Mouse (Mus musculus) T-helper 2 cell (primary cell): ENCODE data around the gene Gja6.

ENCODE experiments used
- in situ Hi-C: fragments of 300-600 bp; cut with MboI, MseI; formaldehyde crosslinking; loops from one replicate; pipeline ENCODE4 v1.15.1; 2025; ENCODE audit warnings: high pct_unique_total_duplicates

Gene Gja6

DNA sequence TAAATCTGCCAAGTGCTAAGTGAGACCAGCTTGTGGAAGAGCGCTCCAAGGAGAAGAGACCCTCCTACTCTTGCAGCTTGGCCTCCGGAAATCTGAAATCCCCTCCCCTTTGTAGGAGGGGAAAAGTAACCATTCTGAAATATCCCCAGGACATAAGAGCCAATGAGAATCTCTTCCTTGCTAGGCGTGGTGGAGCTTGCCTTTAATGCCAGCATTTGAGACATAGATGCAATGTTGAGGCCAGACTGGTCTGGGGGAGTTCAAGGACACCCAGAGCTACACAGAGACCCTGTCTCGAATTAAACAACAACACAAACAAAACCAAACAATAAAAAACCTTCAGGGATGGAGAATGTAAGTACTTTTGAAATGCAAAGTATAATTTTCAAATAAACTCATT lies at the start of gene Gja6:
Gene Gja6, minus strand, starts transcription at position 101 of the 400 bp plus-strand sequence.
- in situ Hi-C loops = no loop called here

DNA sequence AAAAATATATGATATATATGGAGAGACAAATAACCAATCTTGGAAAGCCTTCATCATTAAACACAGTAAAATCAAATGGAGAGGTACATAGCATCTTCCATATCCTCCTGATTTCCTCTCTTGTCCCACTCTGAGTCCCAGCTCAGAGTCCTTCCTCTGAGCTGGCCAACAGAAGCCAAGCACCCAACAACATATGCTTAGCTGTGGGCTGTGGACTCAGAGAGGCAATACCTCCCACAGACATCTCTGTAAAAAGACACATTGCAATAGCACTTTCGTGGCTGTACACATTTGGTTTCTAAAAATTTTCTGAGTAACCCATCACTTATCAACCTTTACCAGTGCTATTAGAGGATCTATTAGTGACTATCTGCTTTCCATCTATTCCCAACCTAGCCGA lies 42.7 kb upstream of the Gja6 start:
- in situ Hi-C loops = no loop called here

DNA sequence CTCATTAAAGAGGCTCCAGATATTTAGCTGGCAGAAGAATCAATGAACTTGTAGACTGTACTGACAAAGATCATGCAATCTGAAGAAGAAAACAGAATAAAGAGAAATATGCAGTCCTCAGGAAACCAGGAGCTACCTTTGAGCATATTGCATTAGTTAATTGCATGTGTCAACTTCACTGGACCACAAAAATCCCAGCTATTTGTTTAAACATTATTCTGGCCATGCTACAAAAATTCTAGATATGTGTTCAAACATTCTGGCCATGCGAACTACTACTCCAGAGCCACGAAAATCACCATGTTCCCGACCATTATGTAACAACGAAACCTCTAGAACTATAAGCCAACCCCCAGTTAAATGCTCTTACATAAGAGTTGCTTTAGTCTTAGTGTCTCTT lies 37.9 kb upstream of the Gja6 start:
- in situ Hi-C loops = no loop called here

DNA sequence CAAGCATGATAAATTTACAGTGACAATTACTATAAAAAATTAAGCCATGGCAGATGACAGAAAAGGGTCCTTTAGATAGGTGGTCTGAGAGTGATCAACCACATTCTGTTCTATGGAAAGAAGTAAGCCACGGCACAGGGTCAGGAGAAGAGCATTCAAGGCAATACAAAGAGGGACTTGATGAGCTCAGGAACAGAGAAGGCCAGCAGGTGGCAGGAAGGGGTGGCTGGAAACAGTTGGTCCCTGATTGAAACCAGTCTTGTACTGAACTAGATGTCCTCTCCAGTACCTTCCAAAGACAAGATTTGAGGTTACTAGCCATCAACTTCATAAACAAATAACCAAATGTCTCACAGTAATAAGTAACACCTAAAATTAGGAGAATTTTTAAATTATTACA lies 28.7 kb upstream of the Gja6 start:
- in situ Hi-C loops = no loop called here

DNA sequence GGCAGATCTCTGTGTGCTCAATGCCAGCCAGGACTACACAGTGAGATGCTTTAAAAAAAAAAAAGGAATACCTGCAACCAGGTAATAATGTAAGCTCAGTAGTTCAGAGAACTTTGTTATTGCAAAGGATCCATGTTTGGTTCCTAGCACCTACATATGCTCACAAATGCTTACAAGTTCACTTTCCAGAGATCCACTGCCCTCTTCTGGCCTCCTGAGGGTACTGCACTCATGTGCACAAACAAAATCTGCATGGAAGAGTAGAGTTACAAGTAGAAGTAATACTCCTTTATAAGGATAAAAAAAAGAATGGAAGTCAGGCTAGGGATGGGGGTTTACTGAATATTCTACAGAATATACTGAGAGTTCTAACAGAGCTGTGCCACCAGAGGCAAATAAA lies 23.8 kb upstream of the Gja6 start:
- in situ Hi-C loops = no loop called here

DNA sequence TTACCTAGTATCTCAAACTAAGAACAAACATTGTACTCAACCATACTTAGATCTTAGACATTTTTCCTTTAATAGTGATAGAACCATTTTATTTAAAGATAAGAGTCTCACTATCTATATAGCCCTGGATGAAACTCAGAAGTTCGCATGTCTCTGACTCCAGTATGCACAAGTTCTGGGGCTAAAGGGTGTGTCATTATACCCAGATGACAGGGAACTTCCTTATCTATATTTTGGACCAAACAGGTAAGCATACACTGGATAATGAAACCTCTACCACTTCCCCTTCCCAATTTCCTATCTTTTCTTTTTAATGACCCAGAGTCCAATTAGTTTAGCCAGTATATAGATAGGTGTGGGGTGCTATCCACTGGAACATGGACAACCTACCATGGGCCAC lies 22.0 kb upstream of the Gja6 start:
- in situ Hi-C loops = no loop called here

DNA sequence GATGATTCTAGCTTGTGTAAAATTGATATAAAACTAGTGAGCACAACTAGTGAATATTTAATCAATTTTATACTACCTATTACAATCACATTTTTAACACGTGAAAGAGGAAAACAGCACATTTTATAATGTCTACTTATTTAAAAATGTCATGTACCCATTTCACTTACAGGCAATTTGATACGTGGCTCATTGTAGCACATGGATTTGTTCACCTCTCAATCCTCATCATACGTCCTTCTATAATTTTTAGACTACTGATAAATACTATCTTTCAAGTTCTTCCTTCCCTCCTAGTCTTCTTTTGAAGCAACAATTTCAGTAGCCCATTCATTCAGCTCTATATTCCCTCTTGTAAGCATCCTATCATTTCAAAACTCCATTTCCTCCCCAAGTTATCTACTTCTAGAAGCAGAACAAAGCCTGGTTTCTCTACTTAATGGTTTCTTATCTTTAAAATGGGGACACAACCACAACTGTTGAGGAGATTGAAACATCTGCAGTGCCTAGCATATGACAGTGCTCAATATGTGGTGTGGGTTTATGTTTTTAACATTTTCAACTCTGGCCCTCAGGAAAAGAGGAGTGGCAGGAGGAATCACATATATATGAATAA lies 12.3 kb upstream of the Gja6 start:
- in situ Hi-C loops = no loop called here

DNA sequence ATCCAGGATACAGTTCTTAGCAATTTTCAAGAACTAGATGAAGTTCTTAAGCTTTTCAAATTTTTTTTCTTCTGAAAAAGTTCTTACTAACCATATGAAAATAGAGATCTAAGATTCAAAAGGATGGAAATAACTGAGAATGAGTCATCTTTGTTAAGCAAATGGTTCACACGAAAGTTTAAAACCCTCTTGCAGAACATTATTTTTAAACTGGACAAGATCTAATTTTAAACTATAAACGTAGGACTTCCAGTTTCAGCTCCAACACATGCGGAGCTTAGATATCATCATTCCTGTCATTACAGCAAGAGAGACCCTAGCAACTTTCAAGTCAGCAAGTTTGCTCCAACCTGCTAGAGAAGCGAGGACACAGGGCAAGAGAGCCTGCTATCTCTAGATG lies 375 bp downstream of the Gja6 start:
- in situ Hi-C loops = no loop called here

DNA sequence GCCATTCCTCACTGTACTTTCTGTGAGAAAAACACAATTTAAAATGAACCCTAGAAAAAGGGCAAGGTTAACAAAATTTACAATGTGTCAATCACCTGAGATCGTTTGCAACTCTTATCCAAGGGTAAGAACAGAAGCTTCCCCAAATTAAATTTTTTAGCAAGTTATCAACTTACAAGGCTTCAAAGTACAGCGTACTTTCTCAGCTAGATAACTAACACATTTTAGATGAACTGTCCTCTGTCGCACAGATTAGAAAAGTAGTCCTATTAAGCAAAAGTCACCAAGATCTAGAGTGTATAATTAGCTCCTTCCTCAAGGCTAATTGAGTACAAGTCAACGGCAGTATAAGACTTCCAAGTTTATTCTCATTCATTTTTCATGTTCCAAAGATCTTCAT lies 939 bp downstream of the Gja6 start:
- in situ Hi-C loops = no loop called here

DNA sequence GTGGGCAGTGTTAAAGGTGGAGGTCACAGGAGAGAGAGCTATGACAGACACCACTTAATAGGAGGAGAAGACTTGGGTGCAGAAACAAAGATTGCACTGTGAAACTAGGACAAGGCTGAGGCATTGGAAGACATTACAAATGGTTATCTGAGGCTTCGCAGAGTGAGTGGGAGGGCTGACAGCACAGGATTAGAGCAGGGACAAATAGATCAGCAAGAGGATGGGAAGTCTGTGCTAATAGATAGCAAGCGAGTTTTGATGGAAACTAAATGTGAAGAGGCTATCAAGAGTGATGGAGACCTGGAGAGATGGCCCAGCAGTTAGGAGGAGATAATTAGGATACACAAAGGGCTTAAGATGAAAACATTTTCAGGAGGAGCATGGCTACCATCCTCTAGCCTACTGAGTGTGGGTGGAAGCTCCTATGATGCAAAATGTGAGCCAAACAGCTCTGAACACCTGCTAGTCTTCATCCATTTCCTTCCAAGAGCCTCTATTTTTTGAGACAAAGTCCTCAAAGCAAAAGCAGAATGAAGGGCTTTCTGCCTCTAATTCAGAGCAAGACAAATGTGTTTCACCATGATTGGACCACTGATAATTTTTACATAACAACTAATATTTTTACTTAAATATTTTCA lies 1.7 kb downstream of the Gja6 start:
- in situ Hi-C loops = no loop called here

DNA sequence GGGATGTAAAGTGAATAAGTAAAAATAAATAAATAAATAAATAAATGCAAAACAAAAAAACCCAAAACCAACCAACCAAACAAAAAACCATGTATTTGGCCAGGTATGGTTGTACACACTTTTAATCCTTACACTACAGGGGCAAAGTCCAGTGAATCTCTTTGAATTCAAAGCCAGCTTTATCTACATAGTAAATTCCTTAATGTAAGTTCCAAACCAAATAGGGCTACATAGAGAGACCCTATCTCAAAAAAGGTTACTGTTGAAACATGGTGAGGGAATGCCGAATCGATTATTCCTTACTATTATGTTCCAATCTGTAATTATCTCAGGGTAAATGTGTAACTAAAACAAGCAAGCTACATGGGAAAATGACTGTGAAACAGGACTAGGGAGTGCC lies 5.7 kb downstream of the Gja6 start:
- in situ Hi-C loops = no loop called here

DNA sequence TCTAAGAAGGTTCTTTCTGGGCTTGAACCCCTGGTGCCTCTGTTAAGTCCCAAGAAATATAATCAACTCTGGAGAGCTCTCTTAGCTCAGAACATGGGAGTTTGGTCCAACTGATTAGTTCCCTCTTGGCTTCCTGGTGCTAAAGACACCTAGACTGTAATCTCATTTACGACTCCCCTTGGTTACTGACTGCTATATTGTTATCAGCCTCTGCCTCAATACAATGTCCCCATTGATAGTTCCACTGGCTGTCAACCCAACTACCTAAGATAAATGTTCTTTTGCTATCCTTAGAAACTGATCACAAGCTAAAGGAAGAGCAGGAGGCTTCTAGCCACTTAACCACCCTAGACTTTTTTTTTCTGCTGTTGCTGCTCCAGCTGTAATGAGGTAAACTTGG lies 14.8 kb downstream of the Gja6 start:
- in situ Hi-C loops = no loop called here

DNA sequence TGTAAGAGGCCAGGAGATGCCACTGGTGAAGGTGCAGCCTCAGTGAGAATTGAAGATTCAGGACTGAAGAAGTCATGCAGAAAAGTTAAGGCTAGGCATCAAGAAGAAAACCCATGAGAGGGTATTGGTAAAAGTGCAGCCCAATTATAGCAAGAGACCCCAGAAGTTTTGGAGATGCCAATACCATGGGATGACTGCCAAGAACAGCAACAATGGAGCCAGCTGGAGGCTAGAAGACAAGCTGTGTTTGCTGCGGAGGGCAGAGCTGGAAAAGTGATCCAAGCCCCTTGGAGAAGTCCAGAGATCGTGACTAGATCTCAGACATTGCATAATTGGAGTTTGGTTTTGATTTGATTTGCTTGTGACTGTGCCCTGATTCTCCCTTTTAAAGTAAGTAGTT lies 20.6 kb downstream of the Gja6 start:
- in situ Hi-C loops = no loop called here

DNA sequence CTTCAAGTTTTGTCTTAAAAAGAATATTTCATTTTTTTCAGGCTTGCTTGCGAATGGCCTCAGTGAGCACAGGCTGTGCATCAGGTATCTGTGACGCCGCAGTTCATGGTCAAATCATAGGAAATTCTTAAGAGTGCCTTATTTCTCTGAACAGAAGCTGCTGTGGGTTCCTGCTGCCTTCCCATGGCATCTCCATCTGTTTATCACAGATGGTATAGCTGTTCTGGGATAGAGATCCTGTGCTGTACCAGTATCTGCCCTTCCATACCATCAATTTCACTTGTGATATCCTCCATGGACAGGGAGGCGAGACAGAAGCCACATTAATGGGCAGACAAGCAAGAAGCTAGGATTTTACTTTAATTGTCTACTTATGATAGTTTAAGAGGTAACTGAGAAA lies 40.3 kb downstream of the Gja6 start:
- in situ Hi-C loops = no loop called here

DNA sequence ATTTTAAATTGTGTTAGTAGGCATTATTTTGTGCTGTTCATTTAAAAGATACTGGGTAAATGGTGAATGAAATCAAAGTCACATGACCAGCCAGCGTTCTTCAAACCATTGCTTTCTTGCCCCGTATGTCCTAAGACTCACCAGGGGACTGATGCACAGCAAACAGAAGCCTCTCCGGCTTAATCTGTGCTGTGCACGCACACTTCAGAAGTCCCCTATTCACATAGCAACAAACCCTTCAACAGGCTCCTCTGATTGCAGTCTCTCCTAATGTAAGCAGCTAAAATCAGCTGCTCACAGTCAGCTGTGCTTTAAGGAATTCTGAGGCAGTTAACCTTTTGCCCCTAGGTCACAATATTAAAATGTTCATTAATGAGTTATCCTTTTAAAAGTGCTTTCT lies 41.8 kb downstream of the Gja6 start:
- in situ Hi-C loops = no loop called here

DNA sequence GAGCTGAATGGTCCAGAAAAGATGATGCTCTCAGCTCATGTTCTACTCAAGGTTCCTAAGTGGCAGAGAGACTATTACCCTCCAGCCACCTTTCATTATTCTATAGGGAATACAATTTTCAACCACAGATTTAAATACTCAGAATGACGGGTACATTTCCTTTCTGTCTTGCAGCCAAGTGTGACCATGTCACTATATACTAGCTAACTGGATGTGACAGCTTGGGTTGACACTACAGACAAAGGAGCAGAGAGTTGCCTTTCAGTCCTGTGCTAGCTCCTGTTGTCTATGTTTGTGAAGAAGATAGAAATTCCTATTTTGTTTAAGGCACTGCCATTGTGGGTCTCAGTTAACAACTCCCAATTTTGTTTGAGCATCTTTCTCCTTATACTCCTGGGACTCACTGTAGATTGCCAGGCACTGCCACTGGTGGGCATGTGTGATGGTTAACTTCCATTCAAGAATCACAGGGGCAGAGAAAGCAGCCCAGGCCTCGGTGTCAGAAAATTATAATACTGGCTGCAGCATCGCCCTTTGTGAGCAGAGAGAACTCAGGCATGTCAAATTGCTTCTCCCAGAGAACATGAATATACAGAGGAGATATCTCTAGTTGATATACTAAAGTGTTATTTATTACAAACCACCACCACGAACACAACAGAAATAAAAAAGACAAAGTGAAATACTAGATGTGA lies 43.0 kb downstream of the Gja6 start:
- in situ Hi-C loops = no loop called here
